Mouse (Mus musculus) forebrain, postnatal 0 days (tissue): ENCODE data around the gene Unc13d. TPM values are rescaled to one million over a fixed set of nuclear protein-coding genes. Genes with fewer than 3 reads are reported as not detected.
A peak's percentile ranks its signal among the peaks of the same experiment; 100 is the strongest.
"Not testable (repeated sequence)": the region's sequence is repeated elsewhere in the genome, so short reads cannot be mapped to it uniquely, and the experiment has no call there.

ENCODE experiments used
- ATAC-seq: fragments of 200-750 bp; cut with Nextera tagmentation; 2 replicates; pipeline ENCODE4 v1.8.0; 2017; ENCODE audit warnings: mild to moderate bottlenecking, moderate library complexity
- DNase-seq: peaks from one replicate; pipeline ENCODE4 v3.0.0-alpha.2; 2015
- H3K27ac ChIP-seq: fragments of 300-500 bp; sonication (generic); 2 replicates; pipeline ENCODE4 v1.5.1; 2014; ENCODE audit warnings: low read depth, mild to moderate bottlenecking, antibody characterized with exemption, low read length, moderate library complexity, mixed read lengths
- H3K27me3 ChIP-seq: fragments of 300-500 bp; sonication (generic); 2 replicates; pipeline ENCODE4 v1.6.1; 2014; ENCODE audit warnings: mild to moderate bottlenecking, low read length, mixed read lengths; ENCODE audit not compliant: insufficient read depth
- H3K36me3 ChIP-seq: fragments of 300-500 bp; sonication (generic); 2 replicates; pipeline ENCODE4 v1.6.1; 2014; ENCODE audit warnings: mild to moderate bottlenecking, moderate library complexity; ENCODE audit not compliant: insufficient read depth
- H3K4me1 ChIP-seq: fragments of 300-500 bp; sonication (generic); 2 replicates; pipeline ENCODE4 v1.6.1; 2014; ENCODE audit warnings: antibody characterized with exemption; ENCODE audit not compliant: insufficient read depth
- H3K4me2 ChIP-seq: fragments of 300-500 bp; sonication (generic); 2 replicates; pipeline ENCODE4 v1.6.1; 2014; ENCODE audit warnings: low read depth, mild to moderate bottlenecking, moderate library complexity
- H3K4me3 ChIP-seq: fragments of 300-500 bp; sonication (generic); 2 replicates; pipeline ENCODE4 v1.5.1; 2014; ENCODE audit warnings: low read depth, low read length, mixed read lengths
- H3K9ac ChIP-seq: fragments of 300-500 bp; sonication (generic); 2 replicates; pipeline ENCODE4 v1.6.1; 2014; ENCODE audit warnings: mild to moderate bottlenecking
- H3K9me3 ChIP-seq: fragments of 300-500 bp; sonication (generic); 2 replicates; pipeline ENCODE4 v1.6.1; 2016; ENCODE audit warnings: low read length
- CTCF ChIP-seq: sonication (generic); IDR thresholded peaks from 2 replicates; pipeline ENCODE4 v1.5.1; 2016; ENCODE audit warnings: antibody characterized with exemption, control low read depth, low read depth
- WGBS: fragments of 180-500 bp; shearing (Covaris S2); extraction: QIAGEN DNeasy Blood & Tissue Kit; methylation state at CpG from one replicate; pipeline ENCODE4 v1.1.7; 2014; 5-methylcytosine and 5-hydroxymethylcytosine counted together
- polyA plus RNA-seq: library from polyadenylated mRNA; unstranded; fragments of >200 nt; fragmentation: Nextera tagmentation; extraction: Ambion mirVana; gene quantifications from 2 replicates; pipeline ENCODE4 v1.2.1, GENCODE M21; 2015
- total RNA-seq: library from RNA; depleted of rRNA; stranded (reverse); fragments of >200 nt; gene quantifications from 2 replicates; pipeline ENCODE4 v1.2.3, GENCODE M21; 2014; rRNA removed

The Unc13d gene
- total and polyA plus RNA-seq, 2 experiments from 2014 or later, result 0.58 to 0.86 TPM

DNA sequence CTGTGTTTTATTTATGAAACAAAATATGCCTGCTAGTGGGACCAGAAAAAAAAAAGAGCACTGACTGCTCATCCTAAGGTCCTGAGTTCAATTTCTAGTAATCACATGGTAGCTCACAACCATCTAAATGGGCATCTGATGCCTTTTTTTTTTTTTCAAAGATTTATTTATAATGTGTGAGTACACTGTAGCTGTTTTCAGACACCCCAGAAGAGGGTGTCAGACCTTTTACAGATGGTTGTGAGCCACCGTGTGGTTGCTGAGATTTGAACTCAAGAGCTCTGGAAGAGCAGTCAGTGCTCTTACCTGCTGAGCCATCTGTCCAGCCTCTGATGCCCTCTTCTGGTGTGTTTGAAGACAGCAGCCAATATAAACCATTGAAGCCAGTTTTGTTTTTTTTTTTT is 57.2 kb downstream of the Unc13d start:
- Histone ChIP-seq H3K27ac (no peak overlapping the region), H3K9ac (no peak overlapping the region), H3K4me2 (no peak overlapping the region; the same call in 1 of the 2 replicates), H3K9me3 (no peaks in the 10 kb centered on the region), H3K4me1 (peaks cover 4% of the 10 kb centered on the region; the same call in 1 of the 2 replicates), H3K36me3 (peaks cover 22% of the 10 kb centered on the region), H3K27me3 (no peaks in the 10 kb centered on the region), H3K4me3 (no peak overlapping the region)
- no peak for DNase-seq
- ATAC-seq, result no peak
- WGBS, result 47% methylated on average over 1 of the region's 1 CpGs
- TF ChIP-seq CTCF, result peak; percentile 40; the same call in 1 of the 2 replicates

GRCm38 (mm10) chr11:116019976-116020411 is 57.8 kb downstream of the Unc13d start:
- WGBS, result 89% methylated on average over 2 of the region's 2 CpGs
- Histone ChIP-seq H3K9ac (no peak overlapping the region), H3K27me3 (no peaks in the 10 kb centered on the region), H3K36me3 (peaks cover 22% of the 10 kb centered on the region), H3K9me3 (no peaks in the 10 kb centered on the region), H3K4me2 (no peak overlapping the region), H3K4me1 (peaks cover 4% of the 10 kb centered on the region; the same call in 1 of the 2 replicates), H3K4me3 (no peak overlapping the region), H3K27ac (no peak overlapping the region)
- DNase-seq (peak; percentile 39), ATAC-seq (no peak)
- TF ChIP-seq CTCF, result no peak

DNA sequence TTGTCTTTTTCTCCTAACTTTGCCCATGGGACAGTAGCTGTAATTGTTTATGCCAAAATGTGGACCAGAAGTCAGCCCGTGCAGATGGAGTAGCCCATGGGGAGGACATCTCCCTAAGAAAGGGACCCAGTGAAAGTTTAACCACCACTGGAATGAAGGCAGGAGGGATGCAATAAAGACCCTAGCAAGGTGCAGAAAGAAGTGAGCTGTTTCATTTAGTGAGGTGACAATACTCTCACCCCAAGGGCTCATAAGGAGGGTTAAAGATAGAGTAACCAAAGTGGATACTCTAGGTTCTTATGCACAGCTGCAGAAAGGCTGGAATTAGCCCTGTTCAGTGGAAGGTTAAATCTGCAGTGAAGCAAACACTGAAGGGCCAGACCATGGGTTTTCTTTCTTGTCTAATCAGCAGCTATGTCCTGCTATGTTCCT is 58.4 kb downstream of the Unc13d start:
- TF ChIP-seq CTCF, result no peak
- ATAC-seq, result no peak

DNA sequence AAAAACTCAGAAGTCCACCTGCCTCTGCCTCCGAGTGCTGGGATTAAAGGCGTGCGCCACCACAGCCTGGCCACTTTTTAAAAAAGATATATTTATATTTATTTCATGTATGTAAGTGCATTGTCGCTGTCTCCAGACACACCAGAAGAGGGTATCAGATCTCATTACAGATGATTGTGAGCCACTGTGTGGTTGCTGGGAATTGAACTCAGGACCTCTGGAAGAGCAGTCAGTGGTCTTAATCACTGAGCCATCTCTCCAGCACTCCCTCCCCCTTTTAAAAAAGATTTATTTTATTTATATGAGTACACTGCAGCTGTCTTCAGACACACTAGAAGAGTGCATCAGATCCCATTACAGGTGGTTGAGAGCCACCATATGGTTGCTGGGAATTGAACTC is 58.9 kb downstream of the Unc13d start:
- 93% methylated on average over 4 of the region's 4 CpGs for WGBS
- H3K9ac ChIP-seq, H3K9me3 ChIP-seq, H3K4me1 ChIP-seq, H3K4me3 ChIP-seq, H3K27ac ChIP-seq, DNase-seq, ATAC-seq, H3K27me3 ChIP-seq, H3K4me2 ChIP-seq: not testable (repeated sequence)
- peaks cover 22% of the 10 kb centered on the region for H3K36me3 ChIP-seq

More for the DNA sequence above, 58.4 kb downstream of the Unc13d start:
- H3K36me3 ChIP-seq, result peaks cover 22% of the 10 kb centered on the region
- 63% methylated on average over 1 of the region's 1 CpGs for WGBS
- no peak overlapping the region for H3K4me2 ChIP-seq
- H3K27ac ChIP-seq, result no peak overlapping the region
- H3K9me3 ChIP-seq, result no peaks in the 10 kb centered on the region
- no peak for DNase-seq
- H3K4me3 ChIP-seq, result no peak overlapping the region
- no peak overlapping the region for H3K9ac ChIP-seq
- peaks cover 4% of the 10 kb centered on the region; the same call in 1 of the 2 replicates for H3K4me1 ChIP-seq
- no peaks in the 10 kb centered on the region for H3K27me3 ChIP-seq

DNA sequence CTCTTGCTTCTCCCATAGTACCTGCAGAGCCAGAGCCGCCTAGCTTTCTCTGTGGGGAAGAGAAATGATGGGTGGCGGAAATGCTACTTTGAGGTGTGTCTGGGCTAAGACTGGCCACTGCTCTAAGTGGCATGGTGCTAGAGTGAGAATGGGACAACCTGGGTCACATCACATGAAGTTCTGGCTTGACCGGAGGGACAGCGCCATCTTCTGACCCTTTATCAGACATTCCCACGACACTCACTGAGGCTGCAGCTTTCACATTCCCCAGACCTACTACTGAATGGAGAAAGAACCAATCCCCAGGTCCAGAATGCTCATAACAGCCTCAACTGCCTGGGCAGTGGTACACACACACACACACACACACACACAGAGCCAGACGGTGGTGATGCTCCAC is 59.7 kb downstream of the Unc13d start:
- Histone ChIP-seq H3K4me2 (no peak overlapping the region), H3K4me1 (peaks cover 4% of the 10 kb centered on the region; the same call in 1 of the 2 replicates), H3K27ac (no peak overlapping the region), H3K36me3 (peaks cover 22% of the 10 kb centered on the region), H3K27me3 (no peaks in the 10 kb centered on the region), H3K4me3 (no peak overlapping the region), H3K9ac (no peak overlapping the region), H3K9me3 (no peaks in the 10 kb centered on the region)
- 23% methylated on average over 6 of the region's 6 CpGs for WGBS
- no peak for DNase-seq
- no peak for ATAC-seq
- TF ChIP-seq CTCF, result peak; percentile 45

DNA sequence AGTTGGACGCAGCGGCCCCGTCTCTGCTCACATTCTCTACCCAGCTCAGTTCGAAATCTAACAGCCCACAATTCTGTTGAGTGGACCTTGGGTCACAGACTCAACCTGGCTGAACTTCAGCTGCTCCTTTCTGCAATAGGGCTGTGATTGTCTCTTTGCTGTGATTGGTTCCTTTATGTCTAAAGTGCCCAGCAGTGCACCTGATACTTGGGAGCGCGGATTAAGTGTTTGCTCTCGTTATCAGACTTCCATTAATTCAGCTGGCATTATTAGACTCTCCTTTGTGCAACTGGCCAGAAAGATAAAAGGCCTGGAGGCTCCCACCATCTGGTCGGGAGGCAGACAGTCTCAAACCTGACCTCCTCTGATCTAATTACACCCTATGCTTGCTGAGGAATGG is 62.9 kb downstream of the Unc13d start:
- ATAC-seq, result no peak
- Histone ChIP-seq H3K27me3 (no peaks in the 10 kb centered on the region), H3K27ac (no peak overlapping the region), H3K9ac (no peak overlapping the region), H3K9me3 (no peaks in the 10 kb centered on the region), H3K4me3 (no peak overlapping the region), H3K36me3 (no peaks in the 10 kb centered on the region), H3K4me2 (no peak overlapping the region), H3K4me1 (no peaks in the 10 kb centered on the region)
- DNase-seq, result no peak
- no peak for TF ChIP-seq CTCF
- WGBS, result 43% methylated on average over 8 of the region's 8 CpGs

DNA sequence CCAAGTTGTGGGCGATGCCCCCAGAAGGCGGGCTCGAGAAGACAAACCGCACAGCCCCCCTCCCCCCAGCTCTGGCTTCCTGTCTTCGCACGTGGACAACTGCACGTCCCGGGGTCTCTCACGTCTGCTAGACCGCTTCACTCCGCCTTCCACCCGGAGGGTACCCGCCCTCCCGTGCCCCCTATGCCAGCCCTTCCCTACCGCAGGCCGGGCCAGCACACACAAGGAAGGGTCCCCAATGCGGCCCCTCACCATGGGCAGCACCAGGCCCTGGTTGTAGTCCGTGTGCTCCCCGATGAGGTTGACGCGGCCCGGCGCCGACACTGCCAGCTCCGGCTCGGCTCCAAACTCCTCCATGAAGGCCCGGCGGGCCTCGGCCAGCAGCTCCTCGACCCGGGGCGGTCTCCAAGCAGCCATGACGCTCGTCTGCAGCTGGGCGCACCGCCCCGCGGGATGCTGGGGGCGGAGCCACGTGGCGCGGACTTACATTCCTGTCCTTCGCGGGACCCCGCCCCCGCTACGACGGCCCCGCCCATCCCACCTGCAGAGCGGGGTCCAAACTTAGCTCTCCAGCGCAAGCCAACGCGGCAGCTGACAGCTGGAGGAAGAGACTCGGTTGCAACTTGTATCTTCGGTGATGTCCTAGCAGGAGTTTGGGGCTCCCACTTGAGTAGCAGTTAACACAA is 65.4 kb downstream of the Unc13d start, which contains the start of gene Galk1:
Gene Galk1 (minus strand): TSS at position 458 of the 686 bp plus-strand sequence.
- peak within 1 kb of the TSS; percentile 45 for H3K9ac ChIP-seq
- DNase-seq, result peak; percentile 79
- H3K27ac ChIP-seq, result peak within 1 kb of the TSS; percentile 57; the same call in 1 of the 2 replicates
- H3K4me1 ChIP-seq, result no peaks in the 10 kb centered on the region
- H3K27me3 ChIP-seq, result no peaks in the 10 kb centered on the region
- H3K4me3 ChIP-seq, result peak within 1 kb of the TSS; percentile 48
- H3K36me3 ChIP-seq, result no peaks in the 10 kb centered on the region; the same call in 1 of the 2 replicates
- no peak for TF ChIP-seq CTCF
- WGBS, result under 1% methylated on average over 54 of the region's 55 CpGs
- ATAC-seq, result peak; percentile 83
- peak within 1 kb of the TSS; percentile 56 for H3K4me2 ChIP-seq
- no peaks in the 10 kb centered on the region for H3K9me3 ChIP-seq

Other genes with a start within 250 kb of the Unc13d start
- gene Myo15b, start 219.6 kb downstream of the Unc13d start, total RNA-seq, result not detected in 2 replicates
- 0.01 TPM in 1 of 2 replicates, not detected in the other for gene Myo15b, start 219.6 kb downstream of the Unc13d start, polyA plus RNA-seq
- gene Smim5, start 178.0 kb downstream of the Unc13d start, total RNA-seq, result 0.95 and 1.0 TPM in 2 replicates
- gene Smim5, start 178.0 kb downstream of the Unc13d start, polyA plus RNA-seq, result 2.4 and 2.5 TPM in 2 replicates
- gene Smim6, start 165.9 kb downstream of the Unc13d start, total RNA-seq, result not detected in 2 replicates
- gene Smim6, start 165.9 kb downstream of the Unc13d start, polyA plus RNA-seq, result 0.27 TPM in 1 of 2 replicates, not detected in the other
- 60.4 and 70.9 TPM in 2 replicates for gene Sap30bp, start 144.7 kb downstream of the Unc13d start, total RNA-seq
- gene Sap30bp, start 144.7 kb downstream of the Unc13d start, polyA plus RNA-seq, result 49.5 and 59.4 TPM in 2 replicates
- gene Recql5, start 144.5 kb downstream of the Unc13d start, total RNA-seq, result 14.5 and 18.9 TPM in 2 replicates
- gene Recql5, start 144.5 kb downstream of the Unc13d start, polyA plus RNA-seq, result 6.9 and 8.4 TPM in 2 replicates
- 0.46 and 1.1 TPM in 2 replicates for gene Itgb4, start 103.3 kb downstream of the Unc13d start, total RNA-seq
- gene Itgb4, start 103.3 kb downstream of the Unc13d start, polyA plus RNA-seq, result 0.93 and 1.3 TPM in 2 replicates
- gene Galk1, start 65.2 kb downstream of the Unc13d start, total RNA-seq, result 42.6 and 52.2 TPM in 2 replicates
- gene Galk1, start 65.2 kb downstream of the Unc13d start, polyA plus RNA-seq, result 61.1 and 66.4 TPM in 2 replicates
- 730 and 936 TPM in 2 replicates for gene H3f3b, start 50.0 kb downstream of the Unc13d start, total RNA-seq
- 2,422 and 2,718 TPM in 2 replicates for gene H3f3b, start 50.0 kb downstream of the Unc13d start, polyA plus RNA-seq
- 38.9 and 43.8 TPM in 2 replicates for gene Unk, start 47.6 kb downstream of the Unc13d start, total RNA-seq
- 18.7 and 22.5 TPM in 2 replicates for gene Unk, start 47.6 kb downstream of the Unc13d start, polyA plus RNA-seq
- gene Wbp2, start 9.0 kb upstream of the Unc13d start, total RNA-seq, result 94.7 and 130 TPM in 2 replicates
- gene Wbp2, start 9.0 kb upstream of the Unc13d start, polyA plus RNA-seq, result 281 and 287 TPM in 2 replicates
- gene Trim47, start 49.2 kb upstream of the Unc13d start, total RNA-seq, result 10.5 and 13.0 TPM in 2 replicates
- gene Trim47, start 49.2 kb upstream of the Unc13d start, polyA plus RNA-seq, result 6.6 and 7.8 TPM in 2 replicates
- 4.2 and 5.0 TPM in 2 replicates for gene Trim65, start 53.2 kb upstream of the Unc13d start, total RNA-seq
- gene Trim65, start 53.2 kb upstream of the Unc13d start, polyA plus RNA-seq, result 1.2 and 1.9 TPM in 2 replicates
- 56.7 and 67.8 TPM in 2 replicates for gene Mrpl38, start 60.9 kb upstream of the Unc13d start, total RNA-seq
- 60.7 and 63.6 TPM in 2 replicates for gene Mrpl38, start 60.9 kb upstream of the Unc13d start, polyA plus RNA-seq
- gene Fbf1, start 90.2 kb upstream of the Unc13d start, total RNA-seq, result 97.9 and 108 TPM in 2 replicates
- 23.2 and 38.2 TPM in 2 replicates for gene Fbf1, start 90.2 kb upstream of the Unc13d start, polyA plus RNA-seq
- gene Ten1, start 120.9 kb upstream of the Unc13d start, total RNA-seq, result 62.8 and 65.6 TPM in 2 replicates
- gene Ten1, start 120.9 kb upstream of the Unc13d start, polyA plus RNA-seq, result 92.8 and 104 TPM in 2 replicates
- 89.4 and 108 TPM in 2 replicates for gene Acox1, start 121.1 kb upstream of the Unc13d start, total RNA-seq
- gene Acox1, start 121.1 kb upstream of the Unc13d start, polyA plus RNA-seq, result 43.8 and 58.2 TPM in 2 replicates
- 1.5 and 2.3 TPM in 2 replicates for gene Evpl, start 160.1 kb upstream of the Unc13d start, total RNA-seq
- 0.49 and 1.1 TPM in 2 replicates for gene Evpl, start 160.1 kb upstream of the Unc13d start, polyA plus RNA-seq
- gene Srp68, start 196.3 kb upstream of the Unc13d start, total RNA-seq, result 18.5 and 24.5 TPM in 2 replicates
- 42.4 and 51.3 TPM in 2 replicates for gene Srp68, start 196.3 kb upstream of the Unc13d start, polyA plus RNA-seq
- gene Galr2, start 203.0 kb upstream of the Unc13d start, total RNA-seq, result not detected in 2 replicates
- gene Galr2, start 203.0 kb upstream of the Unc13d start, polyA plus RNA-seq, result 0.20 and 0.36 TPM in 2 replicates
- gene Exoc7, start 229.3 kb upstream of the Unc13d start, total RNA-seq, result 91.9 and 103 TPM in 2 replicates
- gene Exoc7, start 229.3 kb upstream of the Unc13d start, polyA plus RNA-seq, result 133 and 144 TPM in 2 replicates